Mouse (Mus musculus) spleen, adult 18-20 months (tissue): ENCODE measurements at regions not wholly inside any gene's neighbourhood (a gene's known extent, or its start where the extent isn't known, plus 50 kb on each side); places are given as distances from the start of the nearest gene placed in this dataset.

Source experiments
- DNase-seq, 2 experiments: peaks; one replicate each; pipeline ENCODE4 v3.0.0; 2022; ENCODE audit warnings: mixed read lengths in 2 of 2

DNA sequence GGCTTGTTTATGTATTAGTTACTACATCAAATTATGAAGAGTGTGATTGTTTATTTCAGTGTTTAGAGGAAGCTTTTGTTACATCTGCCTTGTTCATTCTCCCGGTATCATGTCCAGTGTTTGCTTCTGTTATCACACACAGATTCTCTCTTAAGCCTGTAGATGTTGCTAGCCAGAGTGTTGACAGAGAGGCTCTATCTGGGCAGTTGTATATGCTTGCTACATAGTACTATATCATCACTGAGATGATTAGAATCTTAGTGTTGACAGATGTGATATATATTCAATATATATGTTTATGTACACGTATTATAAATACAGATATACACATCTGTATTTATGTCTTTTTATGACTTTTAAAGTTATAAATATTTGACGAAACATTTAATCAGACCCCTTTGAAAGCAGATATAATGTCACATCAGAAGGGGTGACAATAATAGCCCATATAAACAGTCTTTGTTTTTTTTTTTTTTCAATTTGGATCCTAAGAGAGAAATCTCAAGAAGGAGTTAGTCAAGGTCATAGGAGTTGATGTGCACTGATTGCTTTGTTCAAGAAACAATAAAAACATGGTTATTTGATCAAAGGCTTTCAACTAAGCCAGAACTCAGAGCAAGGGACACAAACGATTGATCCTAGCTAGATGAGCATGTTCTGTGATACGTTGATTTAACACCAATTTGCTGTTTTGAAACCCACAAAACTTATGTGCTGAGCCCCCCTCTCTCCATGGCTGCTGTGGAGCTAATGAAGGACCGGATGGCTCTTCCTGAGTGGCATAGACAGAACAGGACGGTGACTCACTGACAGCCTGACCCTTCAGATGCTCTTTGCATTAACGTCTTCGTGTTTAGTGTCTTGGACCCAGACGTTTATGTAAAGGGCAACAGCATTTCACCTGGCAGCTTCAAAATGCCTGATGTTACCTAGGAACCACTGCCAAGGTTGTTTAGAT lies 352.8 kb upstream of the Arglu1 start:
- DNase-seq, result no peak

DNA sequence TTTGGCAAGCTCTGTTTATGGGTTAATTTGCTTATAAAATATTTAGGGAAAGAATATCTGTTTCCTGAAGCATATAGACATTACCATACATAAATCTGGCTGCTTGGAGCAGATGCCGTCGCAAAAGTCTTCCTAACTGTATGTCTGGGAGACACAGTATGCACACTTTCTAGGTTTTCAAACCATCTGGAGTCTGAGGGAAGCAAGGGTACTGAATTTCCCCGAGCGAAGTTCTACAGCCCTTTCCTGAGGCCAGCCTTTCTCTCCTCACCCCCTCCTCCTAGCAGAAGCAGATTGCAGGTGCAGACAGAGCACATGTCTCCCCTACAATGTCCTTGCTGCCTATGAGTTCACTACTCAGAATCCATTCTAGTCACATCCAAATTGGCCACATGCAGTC lies 338.8 kb upstream of the Arglu1 start:
- no peak for DNase-seq

DNA sequence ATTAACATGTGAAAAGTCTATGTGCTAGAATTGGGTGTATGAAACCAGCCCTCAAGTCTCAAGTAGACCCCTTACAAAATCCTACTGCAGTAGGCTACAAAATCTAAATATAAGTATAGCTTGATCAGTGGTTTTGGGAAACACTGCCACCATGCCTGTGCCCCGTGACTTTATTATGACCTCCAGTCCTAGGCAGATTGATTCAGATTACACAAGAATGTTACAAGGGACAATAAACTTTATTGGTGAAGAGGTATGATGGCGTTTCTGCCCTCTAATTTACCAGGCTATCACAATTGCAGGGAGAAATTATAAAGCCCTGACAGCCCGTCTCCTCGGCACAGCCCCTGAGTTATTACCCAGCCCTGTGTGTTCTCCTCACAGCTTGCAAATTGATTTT lies 337.4 kb upstream of the Arglu1 start:
- no peak for DNase-seq

DNA sequence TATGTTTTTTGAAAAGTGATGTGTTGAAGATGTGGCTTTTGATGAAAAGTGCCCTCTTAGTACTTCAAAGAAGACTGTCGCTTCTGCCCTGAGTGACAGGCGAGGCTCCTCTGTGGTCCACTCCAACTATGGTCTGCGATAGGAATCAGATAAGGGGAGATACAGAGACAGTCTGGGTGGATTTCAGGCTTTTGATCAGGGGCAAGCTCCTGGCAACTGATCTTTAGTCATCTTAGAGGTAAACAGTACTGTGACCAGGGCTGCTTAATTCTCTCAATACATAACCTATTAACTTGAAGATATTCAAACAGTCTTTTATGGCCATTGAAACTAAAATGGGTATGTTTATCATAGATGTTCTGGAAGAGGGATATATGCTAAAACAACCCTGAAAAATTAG lies 335.6 kb upstream of the Arglu1 start:
- DNase-seq, result no peak

DNA sequence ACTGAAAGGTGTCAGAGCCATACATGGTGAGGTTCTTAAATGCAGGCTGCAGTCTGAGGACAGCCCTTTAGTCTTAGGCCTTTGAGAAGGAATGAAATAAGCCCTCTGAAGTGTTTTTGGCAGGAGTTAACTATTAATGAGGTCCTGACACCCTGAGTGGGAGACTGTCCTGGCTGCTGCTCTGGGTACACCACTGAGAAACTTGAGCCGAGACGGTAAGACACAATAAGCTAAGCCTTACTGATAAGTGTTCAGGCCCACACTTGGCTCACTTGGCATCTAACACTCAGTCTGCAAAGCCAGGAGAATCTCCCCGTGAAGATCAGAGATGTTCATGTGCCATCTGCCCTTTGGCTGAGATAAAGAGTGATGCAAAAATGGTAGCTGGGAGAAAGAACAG lies 335.1 kb upstream of the Arglu1 start:
- no peak for DNase-seq

DNA sequence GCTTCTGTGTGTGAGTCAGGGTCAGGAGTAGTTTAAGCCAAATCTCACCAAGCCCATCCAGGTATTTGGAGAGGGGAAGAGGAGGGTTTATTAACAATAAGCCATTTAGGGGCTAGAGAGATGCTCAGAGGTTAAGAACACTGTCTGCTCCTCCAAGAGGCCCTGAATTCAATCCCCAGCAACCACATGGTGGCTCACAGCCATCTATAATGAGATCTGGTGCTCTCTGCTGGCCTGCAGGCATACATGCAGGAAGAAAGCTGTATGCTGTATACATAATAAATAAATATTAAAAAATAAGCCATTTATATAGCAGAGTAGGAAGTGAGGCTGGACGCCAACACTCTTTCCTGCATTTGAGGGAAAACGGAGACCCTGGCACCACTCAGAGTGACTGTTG lies 330.4 kb upstream of the Arglu1 start:
- DNase-seq, result no peak

DNA sequence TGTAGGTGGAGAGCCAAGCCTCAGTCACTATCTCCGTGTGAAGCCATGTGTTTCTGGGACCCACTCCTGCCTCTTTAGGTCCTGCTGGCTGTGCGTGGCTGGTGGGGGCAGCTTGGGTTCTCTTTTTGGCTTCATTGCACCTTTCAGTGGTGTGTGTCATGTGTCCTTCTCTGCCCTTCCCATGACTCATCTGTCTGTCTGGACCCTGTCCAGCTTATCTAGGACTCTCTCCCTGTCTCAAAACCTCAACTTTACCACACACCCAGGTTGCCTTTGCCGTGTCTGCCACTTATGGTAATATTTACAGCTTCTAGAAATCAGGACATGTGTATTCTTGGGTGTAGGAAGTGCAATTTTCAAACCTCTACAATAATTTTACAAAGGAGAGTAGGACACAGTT lies 329.9 kb upstream of the Arglu1 start:
- no peak for DNase-seq

DNA sequence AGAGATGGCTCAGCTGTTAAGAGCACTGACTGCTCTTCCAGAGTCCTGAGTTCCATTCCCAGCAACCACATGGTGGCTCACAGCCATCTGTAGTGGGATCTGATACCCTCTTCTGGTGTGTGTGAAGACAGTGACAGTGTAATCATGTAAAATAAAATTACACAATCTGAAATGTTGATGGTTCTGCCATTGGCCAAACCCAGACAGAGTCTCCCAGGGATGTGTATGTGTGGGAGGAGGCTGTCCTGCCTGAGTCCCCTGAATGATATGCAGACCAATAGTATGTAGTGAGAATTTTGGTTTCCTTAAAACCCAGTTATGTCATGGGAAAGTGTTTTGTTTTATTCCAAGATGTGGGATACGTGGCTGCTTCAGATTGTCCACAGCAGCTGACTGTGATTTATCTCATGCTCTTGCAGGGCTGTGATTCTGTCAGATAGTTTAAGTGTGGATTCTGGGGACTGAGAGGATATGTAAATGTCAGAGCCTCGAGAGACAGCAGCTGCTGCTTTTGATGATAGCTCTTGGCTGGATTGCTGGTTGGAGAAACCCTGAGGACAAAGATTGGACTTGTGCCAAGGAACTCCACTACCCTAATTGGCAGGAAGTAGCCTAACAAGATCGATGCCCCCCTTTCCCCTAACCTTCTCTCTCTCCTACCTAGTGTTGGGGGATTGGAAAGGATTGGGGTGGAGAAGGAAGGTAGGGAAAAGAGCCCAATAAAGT lies 321.6 kb upstream of the Arglu1 start:
- DNase-seq, result no peak

DNA sequence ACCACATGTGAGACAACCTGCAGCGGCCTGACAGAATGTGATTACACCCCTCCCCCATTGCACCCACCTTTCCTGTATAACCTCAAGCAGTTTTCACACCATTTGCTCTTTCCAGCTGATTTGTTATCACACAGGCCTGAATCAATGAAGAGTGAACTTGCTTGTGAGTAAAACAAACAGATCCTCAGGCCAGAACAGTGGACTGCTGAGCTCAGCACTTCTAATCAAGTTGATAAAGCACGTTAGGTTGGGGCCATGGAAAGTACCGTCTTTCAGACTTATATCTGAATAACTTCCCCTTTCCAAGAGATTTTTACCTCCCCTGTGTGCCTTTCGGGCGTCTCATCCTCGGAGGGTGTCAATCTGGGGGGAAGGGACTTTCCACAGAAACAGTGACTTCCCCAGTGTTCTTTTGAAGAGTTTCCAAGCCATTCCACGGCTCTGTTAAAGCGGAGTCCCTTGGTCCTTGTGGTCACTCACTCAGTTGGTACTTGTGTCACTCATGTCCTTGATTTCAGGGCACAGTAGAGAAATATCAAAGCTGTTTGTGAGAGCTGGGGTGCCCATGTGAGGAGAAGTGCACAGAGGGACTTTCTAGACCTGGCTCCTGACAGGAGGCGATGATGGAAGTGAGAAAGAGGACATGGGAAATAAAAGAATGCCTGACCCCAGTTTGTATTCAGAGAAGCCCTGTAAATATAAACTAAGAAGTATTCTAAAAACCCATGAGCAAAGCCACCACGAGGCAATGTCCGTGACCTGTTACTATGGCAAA lies 317.9 kb upstream of the Arglu1 start:
- DNase-seq, result no peak

DNA sequence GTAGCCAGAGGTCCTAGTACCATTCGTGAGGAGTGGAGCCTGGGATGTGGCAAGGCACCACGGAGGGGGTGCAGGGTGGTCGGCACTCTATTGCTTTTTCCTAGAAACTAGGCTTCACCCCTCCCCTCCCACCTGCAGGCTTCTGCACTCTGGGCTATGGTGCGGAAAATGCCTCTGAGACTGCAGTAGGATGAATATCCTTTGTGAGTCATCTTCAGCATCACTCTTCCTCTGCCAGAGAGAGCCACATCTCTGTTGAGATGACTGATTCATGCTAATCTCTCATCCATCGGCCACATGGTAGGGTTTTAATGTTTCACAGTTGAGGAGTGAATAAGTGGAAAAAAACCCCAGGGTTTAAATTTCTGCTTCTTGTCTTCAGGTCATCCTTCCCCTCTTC lies 309.6 kb upstream of the Arglu1 start:
- no peak for DNase-seq

DNA sequence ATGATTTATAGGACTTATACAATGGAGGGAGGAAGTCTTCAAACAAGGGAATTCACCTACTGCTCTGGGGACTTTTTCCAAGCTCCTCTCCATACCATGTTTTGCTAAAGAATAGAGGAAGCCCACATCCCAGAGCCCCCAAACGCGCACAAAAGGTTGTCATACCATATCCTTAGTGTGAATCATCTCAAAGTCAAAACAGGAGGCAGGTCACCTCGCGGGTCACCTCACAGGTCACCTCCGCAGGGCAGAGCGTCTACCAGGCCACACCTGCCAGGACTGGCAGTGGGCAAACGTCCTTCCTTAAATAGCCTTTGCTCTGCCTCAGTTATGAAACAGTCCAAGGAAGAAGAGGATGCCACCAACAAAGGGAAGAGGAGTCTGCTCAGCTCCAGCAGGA lies 307.3 kb upstream of the Arglu1 start:
- DNase-seq, result no peak

DNA sequence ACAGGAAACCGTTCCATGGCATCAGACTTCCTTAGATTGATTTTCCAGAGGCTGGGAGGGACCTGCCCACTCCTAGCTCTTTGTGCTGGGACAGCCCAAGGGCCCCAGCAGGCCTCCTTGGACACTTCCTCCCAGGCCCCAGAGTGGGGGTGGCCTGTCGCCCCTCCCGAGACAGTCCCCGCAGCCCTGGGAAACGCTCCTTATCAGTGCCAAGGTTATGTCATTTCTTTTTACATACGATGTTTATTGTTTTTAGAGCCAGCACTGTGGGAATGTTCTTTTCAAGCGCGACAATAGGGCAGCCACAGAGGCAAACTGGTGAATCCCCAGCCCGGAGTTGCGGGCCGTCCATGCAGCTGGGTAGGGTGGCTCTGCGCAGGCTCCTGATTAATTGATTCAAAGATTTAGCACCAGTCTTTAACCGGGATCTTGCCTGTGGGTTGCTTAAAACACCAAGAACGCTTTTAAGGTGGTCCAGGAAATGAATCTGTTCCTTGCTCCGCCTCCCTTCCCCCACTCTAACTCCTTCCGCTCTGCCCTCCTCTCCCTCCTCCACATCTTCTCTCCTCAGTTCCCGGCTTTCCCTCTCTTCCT lies 304.4 kb upstream of the Arglu1 start:
- peak in 1 of 2 experiments; percentile 16 for DNase-seq

DNA sequence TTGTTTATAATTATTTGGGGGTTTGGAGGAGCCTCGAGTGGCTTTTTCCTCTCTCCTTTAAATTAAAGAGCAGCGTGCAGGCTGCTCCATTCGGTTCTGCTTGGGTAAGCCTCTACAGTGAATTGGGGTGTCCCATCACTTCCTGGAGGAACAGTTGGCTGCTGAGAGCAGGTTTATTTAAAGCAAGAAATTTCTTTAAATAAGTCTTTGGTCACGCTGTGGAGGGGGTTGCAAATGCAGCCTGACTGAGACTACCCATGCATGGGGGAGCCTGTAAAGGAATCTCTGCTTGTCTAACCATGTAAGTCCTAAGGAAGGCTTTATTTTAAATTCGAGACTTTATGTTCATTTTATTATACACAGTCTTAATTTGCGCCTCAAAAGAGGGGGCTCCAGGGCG lies 303.7 kb upstream of the Arglu1 start:
- no peak for DNase-seq

DNA sequence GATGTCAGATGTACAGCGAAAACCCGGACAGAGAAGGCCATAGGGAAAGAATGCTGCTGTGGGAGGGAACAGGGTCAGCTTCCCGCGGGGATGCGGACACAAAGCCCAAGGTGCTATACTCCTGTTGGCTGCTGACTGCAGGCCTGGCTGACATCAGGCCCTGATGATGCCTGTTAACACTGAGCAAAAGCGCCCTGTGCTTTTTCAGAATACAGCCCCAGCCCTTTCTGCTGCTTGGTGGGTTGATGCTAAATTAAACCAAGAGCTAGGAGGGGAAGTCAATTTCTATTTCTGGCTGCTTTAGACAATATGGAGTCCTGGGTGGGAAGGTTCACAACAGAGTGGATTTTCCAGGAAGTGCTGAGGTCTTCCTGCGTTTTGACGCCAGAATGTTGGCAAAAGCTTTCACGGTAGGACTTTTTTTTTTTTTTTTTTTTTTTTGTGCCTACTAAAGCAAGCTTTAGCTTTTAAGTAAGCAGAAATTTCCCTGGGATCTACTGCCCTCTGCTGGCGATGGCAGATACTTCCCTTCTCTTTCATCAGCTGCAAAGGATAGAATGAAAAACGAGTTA lies 302.2 kb upstream of the Arglu1 start:
- peak; percentile 20 to 63 for DNase-seq

DNA sequence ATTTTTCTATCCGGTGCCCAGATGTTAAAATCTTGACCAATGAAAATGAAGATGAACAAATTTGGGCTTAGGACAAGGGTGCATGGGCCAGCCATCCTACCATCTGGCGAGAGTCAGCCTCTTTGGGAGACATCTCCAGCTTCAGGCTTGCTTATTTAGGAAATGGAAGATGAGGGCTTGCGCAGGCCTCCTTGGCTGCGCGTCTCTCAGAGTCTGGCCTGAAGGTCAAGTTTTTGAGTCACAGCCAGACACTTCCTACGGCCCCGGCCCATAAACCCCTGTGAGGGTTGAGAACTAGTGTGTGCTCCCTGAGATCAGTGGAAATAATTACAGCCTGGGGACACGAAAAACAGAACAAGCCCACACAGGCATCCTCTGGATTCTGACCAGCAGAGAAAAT lies 300.7 kb upstream of the Arglu1 start:
- DNase-seq, result no peak

DNA sequence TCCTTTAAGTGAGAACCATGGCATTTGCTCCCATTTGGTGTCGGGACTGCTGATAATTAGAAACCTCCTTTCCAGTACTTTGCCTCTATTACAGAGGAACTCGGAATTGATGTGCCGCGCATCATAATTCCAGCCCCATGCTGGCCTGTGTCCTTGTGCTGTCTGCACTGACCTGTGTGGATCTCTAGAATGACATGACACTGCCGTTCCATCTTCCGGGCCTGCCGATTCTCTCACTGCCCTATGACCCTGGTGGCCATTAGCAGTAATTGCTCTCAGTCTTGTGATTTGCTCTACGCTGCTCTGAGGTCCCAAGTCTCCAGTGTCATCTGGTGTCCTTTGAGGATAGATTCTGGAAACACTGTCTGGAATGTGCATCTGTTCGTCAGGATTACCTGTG lies 295.7 kb upstream of the Arglu1 start:
- DNase-seq, result no peak

DNA sequence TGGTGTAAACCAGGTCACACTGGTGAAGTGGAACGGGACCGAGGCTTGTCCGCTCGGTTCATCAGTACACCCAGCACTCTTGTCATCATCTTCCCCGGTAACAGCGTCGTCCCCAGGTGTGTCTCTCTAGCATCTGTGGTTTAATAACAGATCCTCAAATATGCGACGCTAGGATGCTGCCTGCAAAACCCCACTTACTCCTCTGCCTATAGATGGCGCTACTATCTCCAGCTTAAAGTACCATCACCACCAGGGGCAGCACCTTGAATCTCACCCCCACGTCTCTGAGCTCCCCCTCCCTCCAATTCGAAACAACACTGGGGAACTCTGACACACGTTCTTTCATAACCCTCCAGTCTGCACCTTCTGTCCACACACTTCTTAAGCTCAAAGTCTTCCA lies 295.1 kb upstream of the Arglu1 start:
- DNase-seq, result no peak

DNA sequence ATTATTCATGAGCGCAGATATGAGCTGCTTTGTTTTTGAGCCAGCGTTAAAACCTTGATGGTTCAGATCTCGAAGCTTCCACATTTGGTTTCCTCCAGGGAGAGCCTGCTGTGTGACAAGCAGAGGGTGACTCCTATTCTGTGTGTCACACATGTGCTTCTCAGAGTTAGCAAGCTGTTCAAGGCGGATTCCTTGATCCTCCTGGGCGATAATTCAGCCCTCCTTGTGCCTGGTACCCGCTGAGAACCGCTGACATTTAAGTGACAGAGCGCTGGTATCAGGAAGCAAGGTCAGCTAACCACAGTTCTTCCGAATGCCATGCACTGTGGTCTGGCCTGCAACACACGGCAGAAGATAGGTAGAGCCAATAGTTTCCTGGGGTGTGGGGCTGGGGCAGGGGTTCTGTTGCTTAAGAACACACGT lies 294.5 kb upstream of the Arglu1 start:
- no peak for DNase-seq

DNA sequence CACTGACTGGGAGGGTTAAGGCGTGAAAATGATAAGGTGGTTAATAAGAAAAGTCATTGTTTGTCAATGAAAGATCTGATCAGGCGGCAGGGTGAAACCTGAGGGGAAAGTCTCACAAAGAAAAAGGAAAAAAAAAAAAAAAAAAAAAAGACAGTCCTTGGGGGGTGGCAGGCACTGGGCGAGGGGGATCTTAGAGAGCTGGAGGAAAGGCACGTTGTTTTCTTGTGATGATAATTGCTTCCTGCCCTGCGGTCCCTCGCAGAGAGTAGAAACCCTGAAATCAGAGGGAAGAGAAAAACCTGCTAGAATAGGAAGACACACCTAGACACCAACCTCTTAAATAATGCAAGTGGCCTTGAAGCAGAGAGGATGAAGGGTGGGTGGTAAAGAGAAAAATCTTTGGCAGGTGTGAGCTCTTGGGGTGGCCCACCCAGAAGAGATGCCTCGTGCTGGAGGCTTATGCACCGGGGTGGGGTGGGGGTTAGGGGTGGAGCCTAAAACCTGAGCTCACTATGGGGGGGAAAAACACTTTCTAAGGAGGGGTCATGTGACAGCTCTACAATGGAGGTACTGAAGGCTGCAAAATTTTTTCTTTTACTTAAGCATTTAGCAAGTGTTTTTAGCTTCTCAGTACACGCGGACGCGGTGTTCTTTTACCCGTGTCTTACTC lies 294.0 kb upstream of the Arglu1 start:
- DNase-seq, result no peak

DNA sequence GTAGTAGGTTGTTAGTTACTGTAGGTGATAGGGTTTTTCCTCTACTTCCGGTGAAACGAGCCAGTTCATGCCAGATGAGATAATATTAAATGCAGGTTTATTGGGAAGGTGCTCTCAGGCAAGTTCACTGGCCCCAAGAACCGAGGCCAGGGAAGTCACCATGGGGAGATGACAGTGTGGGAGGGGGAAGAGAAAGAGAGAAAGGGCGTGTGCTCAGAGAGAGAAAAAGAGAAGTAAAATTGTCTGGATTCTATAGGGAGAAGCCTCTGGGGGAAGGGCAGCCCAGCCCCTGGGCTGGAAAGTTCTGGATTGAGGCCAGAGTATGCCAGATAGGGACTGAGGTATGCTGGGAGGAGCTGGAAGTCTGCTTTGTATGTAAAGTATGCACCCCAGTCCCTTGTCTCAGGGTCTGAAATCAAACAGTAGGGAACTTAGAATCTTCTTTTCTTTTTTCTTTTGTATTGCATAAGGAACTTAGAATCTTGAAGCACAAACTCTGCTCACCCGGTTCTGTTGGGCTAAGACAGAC lies 292.9 kb upstream of the Arglu1 start:
- DNase-seq, result no peak

DNA sequence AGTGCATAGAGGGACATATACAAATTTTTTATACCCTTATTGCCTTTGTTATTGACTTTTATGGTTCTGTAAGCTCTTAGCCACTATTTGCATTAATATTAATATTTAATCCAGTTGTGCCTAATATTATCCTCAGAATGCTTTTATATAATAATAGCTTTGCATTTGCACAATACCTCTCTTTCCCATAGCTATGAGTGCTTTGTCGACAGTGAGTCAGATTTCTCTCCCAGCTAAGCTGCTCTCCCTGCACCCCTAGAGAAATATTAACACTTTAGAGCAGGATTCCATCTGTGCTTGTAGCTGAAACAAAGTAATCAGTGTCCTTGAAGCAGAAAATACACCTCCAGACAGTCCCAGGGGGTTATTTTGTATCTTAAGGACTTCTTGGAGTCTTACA lies 288.6 kb upstream of the Arglu1 start:
- DNase-seq, result no peak

DNA sequence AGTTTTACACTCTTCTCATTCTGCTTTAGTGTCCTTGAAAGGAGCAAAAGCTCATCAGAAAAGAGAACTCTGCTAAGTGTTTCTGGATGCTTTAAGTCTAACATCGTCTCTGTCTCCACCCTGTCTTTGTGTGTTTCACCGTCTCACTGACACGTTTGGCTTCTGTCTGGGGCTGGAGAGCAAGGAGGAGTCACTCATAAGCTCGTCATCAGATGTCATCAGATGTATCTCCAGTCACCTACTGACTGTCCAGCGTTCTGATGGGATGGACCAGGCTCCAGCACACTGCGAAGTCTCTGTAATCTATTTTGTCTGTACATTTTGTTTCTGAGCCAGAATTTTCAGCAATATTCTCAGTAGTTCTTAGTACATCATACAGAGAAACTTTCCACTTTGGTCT lies 283.4 kb upstream of the Arglu1 start:
- DNase-seq, result no peak
